Mouse (Mus musculus): Measurements from ENCODE around the gene Trim37.

GRCm38 (mm10) chr11:87083712-87084111 is 43.2 kb upstream of the Trim37 start:
- TF ChIP-seq CTCF (IDR thresholded peaks at IDR 0.05; ENCODE audit: low read depth), result no peak
- TF ChIP-seq EP300 (IDR thresholded peaks at IDR 0.05; ENCODE audit: low read depth), result no peak

Data from liver, postnatal 0 days (tissue).